Mouse (Mus musculus) v-Abl transformed pro-B cells (cell line): Measurements from ENCODE around the gene Kalrn.

ENCODE experiments used
- in situ Hi-C, 2 experiments: fragments of 400-800 bp; cut with MboI; formaldehyde crosslinking; loops; one replicate each; pipeline ENCODE4 v1.15.1; 2025; ENCODE audit not compliant: unreplicated experiment in 2 of 2

Kalrn gene

GRCm38 (mm10) chr16:34056418-34057111, 516.8 kb downstream of the Kalrn start:
- in situ Hi-C loops, result no loop called here

- in situ Hi-C loops, result no loop called here
Observed at GRCm38 (mm10) chr16:34050090-34050489, 523.2 kb downstream of the Kalrn start.

- in situ Hi-C loops, result no loop called here
Observed at GRCm38 (mm10) chr16:34049361-34049760, 524.0 kb downstream of the Kalrn start.

GRCm38 (mm10) chr16:34048232-34048631, 525.1 kb downstream of the Kalrn start:
- in situ Hi-C loops, result no loop called here

GRCm38 (mm10) chr16:34047543-34047942, 525.8 kb downstream of the Kalrn start:
- in situ Hi-C loops, result no loop called here

- in situ Hi-C loops, result no loop called here
Observed at GRCm38 (mm10) chr16:34047006-34047360, 526.3 kb downstream of the Kalrn start.

- in situ Hi-C loops, result no loop called here
Observed at GRCm38 (mm10) chr16:34046268-34047005, 526.9 kb downstream of the Kalrn start.

- in situ Hi-C loops, result no loop called here
Observed at GRCm38 (mm10) chr16:34044539-34044938, 528.8 kb downstream of the Kalrn start.

GRCm38 (mm10) chr16:34043048-34043795, 530.1 kb downstream of the Kalrn start:
- in situ Hi-C loops, result no loop called here

GRCm38 (mm10) chr16:34042586-34042985, 530.7 kb downstream of the Kalrn start:
- in situ Hi-C loops, result no loop called here

GRCm38 (mm10) chr16:34040276-34040675, 533.1 kb downstream of the Kalrn start:
- in situ Hi-C loops, result no loop called here

- in situ Hi-C loops, result no loop called here
Observed at GRCm38 (mm10) chr16:34039736-34040135, 533.6 kb downstream of the Kalrn start.

- in situ Hi-C loops, result no loop called here
Observed at GRCm38 (mm10) chr16:34036327-34037047, 536.8 kb downstream of the Kalrn start.

- in situ Hi-C loops, result no loop called here
Observed at GRCm38 (mm10) chr16:34035780-34036179, 537.6 kb downstream of the Kalrn start.

- in situ Hi-C loops, result no loop called here
Observed at GRCm38 (mm10) chr16:34034267-34034666, 539.1 kb downstream of the Kalrn start.

- in situ Hi-C loops, result no loop called here
Observed at GRCm38 (mm10) chr16:34032011-34032645, 541.2 kb downstream of the Kalrn start.

GRCm38 (mm10) chr16:34031565-34031964, 541.8 kb downstream of the Kalrn start:
- in situ Hi-C loops, result no loop called here

- in situ Hi-C loops, result no loop called here
Observed at GRCm38 (mm10) chr16:34030379-34030778, 543.0 kb downstream of the Kalrn start.

- in situ Hi-C loops, result no loop called here
Observed at GRCm38 (mm10) chr16:34029790-34030189, 543.5 kb downstream of the Kalrn start.

GRCm38 (mm10) chr16:34017241-34017640, 556.1 kb downstream of the Kalrn start:
- in situ Hi-C loops, result no loop called here
